Mouse (Mus musculus) v-Abl transformed pro-B cells (cell line): Measurements from ENCODE around the gene Trio.

Source experiments
- in situ Hi-C, 2 experiments: fragments of 400-800 bp; cut with MboI; formaldehyde crosslinking; loops; one replicate each; pipeline ENCODE4 v1.15.1; 2025; ENCODE audit not compliant: unreplicated experiment in 2 of 2

Gene Trio

DNA sequence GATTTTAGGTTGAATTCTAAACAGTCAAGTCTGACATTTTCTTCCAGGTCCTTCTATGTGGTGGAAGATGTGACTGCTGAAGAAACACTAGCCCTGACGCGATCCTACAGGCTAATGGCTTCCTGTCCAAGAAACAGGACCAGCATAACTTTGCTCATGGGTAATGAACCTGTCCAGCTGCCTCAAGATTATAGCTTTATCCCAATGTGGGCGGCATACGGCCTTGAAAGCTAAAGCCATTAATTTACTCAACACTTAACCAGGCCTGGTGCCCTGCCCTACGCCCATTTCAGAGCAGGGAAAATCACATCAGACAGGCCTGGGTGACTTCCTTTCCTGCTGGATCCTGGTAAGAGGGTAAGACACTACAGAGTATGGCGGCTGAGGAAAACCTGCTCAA lies 98.0 kb downstream of the Trio start:
- in situ Hi-C loops, result no loop called here

- in situ Hi-C loops, result no loop called here
Measured at GRCm38 (mm10) chr15:27926941-27927340, 98.7 kb downstream of the Trio start.

DNA sequence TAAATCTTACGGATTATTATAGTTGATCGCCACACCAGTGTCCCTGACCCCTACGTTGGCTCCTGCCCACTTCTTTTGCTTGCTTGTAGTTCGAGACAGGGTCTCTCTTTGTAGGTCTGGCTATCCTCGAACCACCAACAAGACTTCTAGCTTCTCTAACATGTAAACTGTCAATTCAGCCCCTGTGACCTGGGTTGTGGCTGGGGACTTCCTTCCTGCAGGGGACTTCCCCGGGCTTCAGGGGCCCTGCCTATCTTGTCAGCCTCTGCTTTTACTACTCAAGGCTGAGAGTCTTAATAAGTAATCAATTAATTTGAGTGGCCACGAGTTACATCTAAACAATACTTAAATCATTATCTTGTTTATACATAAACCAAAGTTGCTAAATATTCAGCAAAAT lies 99.2 kb downstream of the Trio start:
- in situ Hi-C loops, result no loop called here

DNA sequence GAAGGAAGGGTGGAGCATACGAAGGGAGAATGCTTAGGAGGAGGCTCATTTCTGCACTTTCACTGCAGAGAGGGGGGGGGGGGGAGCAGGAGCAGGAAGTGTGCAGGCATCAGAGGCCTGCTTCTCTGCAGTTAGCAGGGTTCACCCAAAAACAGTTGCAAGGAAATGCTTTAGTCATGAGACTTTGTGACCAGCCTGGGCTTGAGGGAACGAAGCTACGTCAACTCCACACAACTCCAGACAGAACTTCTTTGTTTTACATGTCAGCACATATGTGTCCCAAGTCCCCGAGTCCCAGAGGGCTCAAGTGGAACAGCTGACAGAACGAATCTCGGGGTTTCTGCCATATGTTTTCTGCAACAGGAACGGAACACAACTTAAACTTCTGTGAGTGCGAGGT lies 99.8 kb downstream of the Trio start:
- in situ Hi-C loops, result no loop called here

GRCm38 (mm10) chr15:27925004-27925635 lies 100.5 kb downstream of the Trio start:
- in situ Hi-C loops, result no loop called here

DNA sequence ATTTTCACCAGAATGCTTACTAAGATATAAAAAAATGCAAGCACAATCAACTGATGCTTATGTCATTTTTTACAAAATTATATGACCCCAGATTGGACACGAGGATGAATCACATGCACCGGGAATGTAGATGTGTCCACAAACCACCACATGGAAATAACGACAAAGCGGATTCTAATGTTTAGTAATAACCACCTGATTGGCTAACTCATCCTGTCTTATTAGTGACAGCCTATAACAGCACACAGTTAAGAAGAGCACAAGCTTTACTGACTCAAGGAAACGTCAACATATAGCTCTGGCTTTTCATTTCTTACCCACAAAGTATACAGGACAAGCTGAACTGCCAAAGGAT lies 101.7 kb downstream of the Trio start:
- in situ Hi-C loops, result loop anchor here (5.0 kb wide), 4 partner anchors 53 to 253 kb away; partner anchors contain the start of gene Trio (in 1 of the 2)

- in situ Hi-C loops, result loop anchor here (5.0 kb wide), 4 partner anchors 54 to 254 kb away; partner anchors contain the start of gene Trio (in 1 of the 2)
Measured at GRCm38 (mm10) chr15:27923280-27923986, 102.2 kb downstream of the Trio start.

- in situ Hi-C loops, result loop anchor here (5.0 kb wide), 4 partner anchors 57 to 257 kb away; partner anchors contain the start of gene Trio (in 1 of the 2)
Measured at GRCm38 (mm10) chr15:27920751-27921150, 104.9 kb downstream of the Trio start.

DNA sequence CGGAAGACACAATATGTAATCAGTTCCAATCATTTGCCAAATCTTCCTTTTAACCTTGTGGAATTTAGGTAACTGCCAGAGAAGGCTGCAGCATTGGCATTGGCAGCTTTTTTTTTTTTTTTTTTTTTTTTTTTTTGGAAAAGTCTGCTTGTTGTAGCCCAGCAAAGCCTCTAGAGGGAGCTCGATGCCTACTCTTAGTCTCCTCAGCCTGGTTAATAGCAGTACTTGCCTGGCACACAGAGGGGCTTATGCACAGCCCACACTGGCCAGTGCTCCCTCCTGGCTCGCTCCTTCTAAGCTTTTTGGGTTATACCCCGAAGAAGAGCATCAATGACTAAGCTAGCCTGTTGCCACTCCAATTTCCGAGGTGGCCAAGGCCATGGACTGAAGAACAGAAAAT lies 106.1 kb downstream of the Trio start:
- in situ Hi-C loops, result loop anchor here in 1 of 2 experiments (5.0 kb wide), 1 partner anchor 258 kb away; no protein-coding TSS in a partner anchor

DNA sequence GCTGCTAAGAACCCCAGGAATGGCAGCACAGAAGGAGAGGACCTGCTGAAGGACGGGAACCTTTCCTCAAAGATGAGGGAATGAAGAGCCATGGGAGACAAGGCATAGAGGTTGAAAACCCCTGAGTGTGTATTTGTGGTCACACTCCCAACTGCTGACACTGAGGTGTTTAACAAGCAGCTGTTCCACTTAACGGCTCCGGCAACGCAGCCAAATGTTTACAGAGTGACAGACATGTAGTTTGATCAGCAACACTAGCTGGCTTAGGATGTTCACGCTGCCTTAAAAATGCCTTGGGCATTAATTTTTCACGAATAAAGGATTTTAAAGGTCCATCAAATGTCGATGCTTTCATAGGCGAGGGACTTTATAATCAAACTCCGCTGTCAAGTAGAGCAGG lies 106.8 kb downstream of the Trio start:
- in situ Hi-C loops, result loop anchor here in 1 of 2 experiments (5.0 kb wide), 1 partner anchor 259 kb away; no protein-coding TSS in a partner anchor

GRCm38 (mm10) chr15:27916204-27916603 lies 109.4 kb downstream of the Trio start:
- in situ Hi-C loops, result loop anchor here in 1 of 2 experiments (5.0 kb wide), 1 partner anchor 261 kb away; no protein-coding TSS in a partner anchor

DNA sequence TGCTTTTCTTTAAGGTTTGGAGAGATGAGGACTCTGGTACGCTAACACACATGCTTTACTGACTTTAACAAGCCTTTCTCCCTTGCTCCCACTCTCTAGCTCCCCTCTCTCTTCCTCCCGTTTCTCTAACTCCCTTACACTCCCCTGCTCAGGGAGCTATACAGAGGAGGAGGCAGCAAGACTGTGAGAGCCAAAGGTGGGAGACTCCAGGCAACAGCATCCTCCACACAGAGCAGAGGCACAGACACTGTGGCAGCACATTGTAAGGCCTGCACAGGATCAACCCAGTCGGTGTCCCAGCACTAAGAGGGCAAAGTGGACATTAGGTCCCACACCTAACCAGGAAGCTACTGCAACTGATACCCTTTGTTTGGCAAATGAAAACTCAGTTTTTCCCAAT lies 112.6 kb downstream of the Trio start:
- in situ Hi-C loops, result loop anchor here in 1 of 2 experiments (5.0 kb wide), 1 partner anchor 164 kb away; no protein-coding TSS in a partner anchor

DNA sequence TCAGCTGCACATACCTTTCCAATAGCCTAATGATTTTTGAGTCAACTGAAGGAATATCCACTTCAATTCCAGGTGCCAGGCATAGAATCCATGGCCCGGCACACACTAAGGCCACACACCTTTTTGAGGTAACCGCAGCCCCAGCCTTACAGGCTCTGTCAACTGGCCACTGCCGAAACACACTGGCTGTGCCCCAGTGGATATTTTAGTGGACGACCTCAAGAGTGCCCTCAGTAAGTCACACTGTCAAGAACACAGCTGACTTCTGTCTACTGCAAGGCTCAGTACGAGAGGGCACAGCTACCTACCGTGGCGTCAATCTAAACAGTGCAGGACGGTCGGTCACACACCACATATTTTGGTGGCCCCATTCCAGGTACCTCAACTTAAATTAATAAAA lies 114.5 kb downstream of the Trio start:
- in situ Hi-C loops, result loop anchor here in 1 of 2 experiments (5.0 kb wide), 1 partner anchor 166 kb away; no protein-coding TSS in a partner anchor

GRCm38 (mm10) chr15:27910179-27910578 lies 115.5 kb downstream of the Trio start:
- in situ Hi-C loops, result loop anchor here in 1 of 2 experiments (5.0 kb wide), 1 partner anchor 167 kb away; no protein-coding TSS in a partner anchor

DNA sequence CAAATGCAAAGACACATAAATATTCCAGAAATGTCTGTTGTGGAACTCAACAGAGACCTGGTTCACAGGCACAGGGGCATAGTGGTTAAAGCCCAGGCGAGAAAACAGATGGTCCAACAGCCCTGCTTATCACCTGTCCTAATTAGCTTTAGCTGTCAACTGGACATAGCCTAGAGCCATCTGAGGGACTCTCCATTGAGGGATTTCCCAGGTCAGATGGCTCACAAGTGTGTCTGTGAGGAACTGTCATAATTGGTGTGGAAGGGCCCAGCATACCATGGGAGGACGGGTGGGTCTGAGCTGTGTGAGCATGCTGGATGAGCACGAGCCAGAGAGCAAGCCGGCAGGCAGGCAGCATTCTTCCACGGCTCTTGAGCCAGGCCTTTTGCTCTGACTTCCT lies 118.0 kb downstream of the Trio start:
- in situ Hi-C loops, result no loop called here

- in situ Hi-C loops, result no loop called here
Measured at GRCm38 (mm10) chr15:27906409-27906808, 119.2 kb downstream of the Trio start.

DNA sequence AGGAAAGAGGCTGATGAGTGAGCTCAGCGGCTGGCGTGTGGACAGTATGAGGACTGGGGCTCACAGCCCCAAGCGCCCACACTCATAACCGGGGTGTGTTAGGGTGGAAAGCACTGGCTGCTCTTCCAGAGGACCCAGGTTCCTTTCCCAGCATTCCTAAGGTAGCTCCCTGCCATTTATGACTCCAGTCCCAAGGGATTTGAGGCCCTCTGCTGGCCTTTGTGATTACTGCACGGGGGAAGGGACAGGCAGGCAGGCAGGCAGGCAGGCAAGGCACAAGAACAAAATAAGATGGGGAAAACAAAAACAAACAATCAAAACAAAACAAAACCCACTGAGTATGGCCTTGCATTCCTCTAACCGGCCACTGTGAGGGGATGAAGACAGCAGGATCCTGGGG lies 120.3 kb downstream of the Trio start:
- in situ Hi-C loops, result no loop called here

DNA sequence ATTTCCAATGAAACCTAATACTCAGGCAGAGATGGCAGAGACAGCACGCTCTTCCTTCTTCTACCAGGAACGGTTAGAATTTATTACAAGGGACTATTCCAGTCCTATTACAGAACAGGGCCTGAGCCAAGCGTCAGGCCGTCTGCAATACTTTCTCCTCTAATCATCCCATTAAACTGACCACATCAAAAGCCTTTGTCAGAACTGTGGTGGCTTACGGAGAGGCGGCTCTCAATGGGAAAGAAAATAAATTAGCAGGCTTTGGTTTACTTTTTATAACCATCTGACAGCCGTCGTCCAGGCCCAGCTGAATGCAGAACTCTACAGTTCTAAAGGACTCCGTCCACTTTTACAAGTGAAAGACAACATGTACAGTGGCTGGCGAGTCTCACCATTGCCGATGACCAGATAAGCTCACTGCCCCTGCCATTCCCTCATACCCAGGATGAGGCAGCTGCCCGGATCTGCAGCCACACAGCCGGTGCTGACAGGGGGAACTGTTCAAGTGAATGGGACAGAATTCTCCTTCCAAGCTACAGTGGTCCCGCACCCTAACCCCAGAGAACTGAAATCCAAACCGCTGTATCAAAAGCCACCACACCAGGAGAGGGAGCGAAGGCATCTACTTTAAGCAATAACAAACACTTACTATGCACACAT lies 121.2 kb downstream of the Trio start:
- in situ Hi-C loops, result no loop called here

DNA sequence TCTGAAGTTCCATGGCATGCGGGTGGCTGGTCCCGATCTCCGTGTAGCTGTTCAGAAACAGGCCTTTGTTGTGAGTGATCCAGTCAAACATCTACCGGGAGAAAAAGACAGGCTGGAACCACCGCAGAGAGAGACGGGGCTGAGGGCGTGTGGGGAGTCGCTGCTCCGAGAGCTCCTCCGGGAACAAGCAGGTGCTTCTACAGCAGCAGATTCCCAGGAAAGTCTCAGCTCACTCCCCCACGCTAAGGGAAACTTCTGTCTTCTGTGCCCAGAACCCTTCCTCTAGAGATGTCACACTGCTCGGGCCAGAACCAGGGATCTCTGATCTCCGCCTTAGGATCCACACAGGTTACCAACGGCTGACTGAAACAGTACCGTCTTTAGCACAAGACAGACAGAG lies 124.4 kb downstream of the Trio start:
- in situ Hi-C loops, result no loop called here

- in situ Hi-C loops, result no loop called here
Measured at GRCm38 (mm10) chr15:27898795-27899406, 126.7 kb downstream of the Trio start.

GRCm38 (mm10) chr15:27894112-27894511 lies 131.5 kb downstream of the Trio start:
- in situ Hi-C loops, result no loop called here
